Mouse (Mus musculus): Measurements from ENCODE around the gene Olfr1100.

Gene Olfr1100

DNA sequence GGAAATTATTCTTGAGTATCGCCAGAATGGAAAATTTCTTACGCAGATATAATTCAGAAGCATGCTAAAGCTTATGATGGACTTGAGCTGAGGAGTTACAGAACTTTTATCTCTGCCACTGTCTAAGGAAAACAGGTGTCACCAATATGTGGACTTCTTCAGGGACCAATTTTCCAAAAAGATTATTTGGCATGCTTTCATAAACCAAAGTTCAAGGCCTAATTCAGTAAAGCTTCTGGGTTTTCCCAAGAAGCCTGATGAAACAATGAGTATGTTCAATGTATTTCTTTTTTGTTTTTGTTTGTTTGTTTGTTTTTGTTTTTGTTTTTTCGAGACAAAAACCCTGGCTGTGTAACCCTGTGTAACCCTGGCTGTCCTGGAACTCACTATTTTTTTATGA is at the start of gene Olfr1100:
Gene Olfr1100 (minus strand): TSS at position 101 of the 400 bp plus-strand sequence.
- DNase-seq (ENCODE audit: low read depth, low spot score) = no peak

DNA sequence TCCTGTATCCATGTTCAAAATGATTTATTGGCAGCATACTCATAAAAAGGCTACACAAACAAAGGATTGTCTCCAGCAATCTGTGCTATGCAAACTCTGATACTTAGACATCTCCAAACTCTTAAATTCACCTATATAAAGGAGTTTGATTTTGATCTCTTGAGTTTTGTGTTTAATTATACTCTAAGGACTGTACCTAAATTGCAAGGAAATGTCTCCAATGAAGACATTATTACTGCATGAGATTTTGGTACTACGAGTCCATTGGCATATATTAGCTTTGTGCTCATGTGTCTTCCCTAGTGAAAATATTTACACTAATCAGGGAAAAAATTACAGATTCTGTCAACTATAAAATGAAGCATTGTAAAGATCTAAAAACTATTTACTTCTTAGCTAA is 47.2 kb upstream of the Olfr1100 start, which contains the start of gene Olfr1104:
Gene Olfr1104 (minus strand): TSS at position 101 of the 400 bp plus-strand sequence.
- DNase-seq (ENCODE audit: low read depth, low spot score) = no peak

DNA sequence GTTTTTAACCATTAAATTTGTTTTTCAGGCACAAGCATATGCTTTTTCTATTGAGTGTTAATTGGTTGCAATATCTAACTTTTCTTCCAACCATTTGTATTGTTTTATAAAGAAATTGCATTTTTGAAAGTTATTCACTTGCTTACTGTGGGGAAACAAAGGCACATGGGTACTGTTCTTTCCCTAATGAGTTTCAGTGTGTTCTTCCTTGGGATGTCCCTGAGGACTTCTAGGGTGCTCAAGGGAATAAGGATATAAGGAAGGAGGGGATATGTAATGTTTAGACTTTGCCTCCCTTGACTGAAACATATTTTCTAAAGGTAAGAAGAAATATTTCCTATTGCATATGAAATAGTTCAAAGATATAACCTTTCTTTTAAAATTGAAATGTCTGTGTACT is 18.3 kb upstream of the Olfr1100 start, which contains the start of gene Olfr1102:
Gene Olfr1102 (plus strand): TSS at position 301 of the 400 bp plus-strand sequence.
- DNase-seq (ENCODE audit: low read depth, low spot score) = no peak

DNA sequence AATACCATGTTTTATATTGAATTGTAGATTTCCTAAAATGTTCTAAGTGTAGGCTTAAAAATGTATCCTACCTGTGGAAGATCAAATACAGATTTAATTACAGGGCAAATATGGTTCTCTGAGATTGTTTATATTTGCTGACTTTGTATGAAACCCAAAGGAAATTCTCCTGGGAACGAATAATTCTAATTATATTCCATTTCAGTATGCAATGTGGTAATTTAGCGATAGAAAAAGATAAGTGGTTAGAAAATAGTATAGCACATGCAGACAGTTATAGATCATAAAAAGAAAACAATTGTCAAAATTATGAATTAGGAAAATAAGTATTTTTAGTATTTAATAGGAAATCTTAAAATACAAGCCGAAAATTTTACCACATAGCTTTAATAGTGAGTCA is 11.4 kb upstream of the Olfr1100 start, which contains the start of gene Olfr1101:
Gene Olfr1101 (minus strand): TSS at position 101 of the 400 bp plus-strand sequence.
- no peak for DNase-seq (ENCODE audit: low read depth, low spot score)

DNA sequence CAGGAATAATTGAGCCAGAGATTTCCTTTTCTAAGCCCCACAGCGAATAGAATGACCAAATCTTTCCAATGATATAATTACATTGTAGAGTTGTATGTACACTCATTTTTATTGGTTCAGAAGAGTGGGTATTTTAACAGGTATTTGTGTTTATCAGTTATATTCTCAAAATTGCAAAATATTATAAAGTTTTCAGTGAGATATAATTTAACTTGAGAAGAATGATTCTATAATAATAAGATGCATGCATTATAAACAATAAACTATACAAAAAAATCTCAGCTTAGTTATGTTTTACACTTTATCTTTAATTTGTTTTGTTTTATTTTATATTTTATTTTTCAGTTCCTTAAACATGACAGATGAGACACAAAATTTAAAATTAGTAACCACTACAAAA is 19.2 kb downstream of the Olfr1100 start, which contains the start of gene Olfr1099:
Gene Olfr1099 (minus strand): TSS at position 101 of the 400 bp plus-strand sequence.
- no peak for DNase-seq (ENCODE audit: low read depth, low spot score)

DNA sequence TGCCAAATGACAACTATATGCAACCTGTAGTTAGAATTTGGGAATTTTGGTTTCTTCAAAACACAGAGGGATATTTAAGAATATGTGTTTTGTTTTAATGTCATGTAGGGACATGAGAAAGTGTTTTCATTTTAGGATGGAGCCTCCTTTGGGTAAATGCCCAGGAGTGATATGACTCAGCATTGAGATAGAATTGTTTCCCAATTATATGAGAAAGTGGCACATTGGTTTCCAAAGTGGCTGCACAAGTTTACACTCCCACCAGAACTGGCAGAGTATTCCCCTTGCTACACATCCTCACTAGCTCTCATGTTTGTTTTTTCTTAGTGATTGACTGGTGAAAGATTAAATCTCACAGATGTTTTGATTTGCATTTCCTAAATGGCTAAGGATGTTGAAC is 53.2 kb downstream of the Olfr1100 start:
- no peak for DNase-seq (ENCODE audit: low read depth, low spot score)

Measured in retina, postnatal 7 days (tissue).